Mouse (Mus musculus): ENCODE data around the gene Dcbld1.
"Not testable (repeated sequence)": the region's sequence is repeated elsewhere in the genome, so short reads cannot be mapped to it uniquely, and the experiment has no call there.

Gene Dcbld1

GRCm38 (mm10) chr10:52309196-52309595, 75.8 kb downstream of the Dcbld1 start:
- DNase-seq = peak; percentile 25 to 52

GRCm38 (mm10) chr10:52319506-52320286, 86.3 kb downstream of the Dcbld1 start:
- no peak for DNase-seq

- DNase-seq = no peak
Measured at GRCm38 (mm10) chr10:52321918-52322317, 88.5 kb downstream of the Dcbld1 start.

- DNase-seq = peak; percentile 7 to 29
Measured at GRCm38 (mm10) chr10:52331007-52331406, 97.6 kb downstream of the Dcbld1 start.

GRCm38 (mm10) chr10:52343324-52343723, 109.9 kb downstream of the Dcbld1 start:
- DNase-seq = not testable (repeated sequence)

- no peak for DNase-seq
Measured at GRCm38 (mm10) chr10:52353184-52353583, 119.8 kb downstream of the Dcbld1 start.

GRCm38 (mm10) chr10:52358467-52358866, 125.0 kb downstream of the Dcbld1 start, which contains the start of gene Gm26741:
Gm26741 (plus strand) TSS chr10:52358767.
- DNase-seq = no peak

GRCm38 (mm10) chr10:52360241-52360735, 126.9 kb downstream of the Dcbld1 start:
- DNase-seq = no peak

- DNase-seq = no peak
Measured at GRCm38 (mm10) chr10:52360862-52361609, 127.6 kb downstream of the Dcbld1 start.

GRCm38 (mm10) chr10:52368376-52368775, 135.0 kb downstream of the Dcbld1 start:
- DNase-seq = no peak

Measured in lung, adult 18-20 months (tissue).